Mouse (Mus musculus) testis, adult 2 months (tissue): ENCODE data around the gene Foxf1. TPM values are rescaled to one million over a fixed set of nuclear protein-coding genes. Genes with fewer than 3 reads are reported as not detected.

Source experiments
- H3K27ac ChIP-seq: fragments of 200-500 bp; 2 replicates; pipeline ENCODE4 v1.5.1; 2012; ENCODE audit warnings: low read depth, low read length; ENCODE audit not compliant: control insufficient read depth, insufficient read depth
- H3K27me3 ChIP-seq: fragments of 200-500 bp; 2 replicates; pipeline ENCODE4 v1.6.1; 2012; ENCODE audit warnings: mild to moderate bottlenecking, low read length, moderate library complexity; ENCODE audit not compliant: control insufficient read depth, insufficient read depth
- H3K36me3 ChIP-seq: fragments of 200-500 bp; 2 replicates; pipeline ENCODE4 v1.6.1; 2012; ENCODE audit warnings: mild to moderate bottlenecking, low read length; ENCODE audit not compliant: control insufficient read depth, insufficient read depth
- H3K4me1 ChIP-seq: fragments of 200-500 bp; 2 replicates; pipeline ENCODE4 v1.6.1; 2012; ENCODE audit warnings: low read length; ENCODE audit not compliant: control insufficient read depth, insufficient read depth
- H3K4me3 ChIP-seq: fragments of 200-500 bp; 2 replicates; pipeline ENCODE4 v1.5.1; 2012; ENCODE audit warnings: low read depth, mild to moderate bottlenecking, low read length, moderate library complexity, mixed read lengths; ENCODE audit not compliant: control insufficient read depth
- CTCF ChIP-seq: fragments of 200-500 bp; IDR thresholded peaks from 2 replicates; pipeline ENCODE4 v1.5.1; 2012; ENCODE audit warnings: low read depth, mild to moderate bottlenecking, inconsistent platforms, low read length, moderate library complexity; ENCODE audit not compliant: control insufficient read depth, insufficient read depth, insufficient replicate concordance
- POLR2A ChIP-seq: fragments of 200-500 bp; IDR thresholded peaks from 2 replicates; pipeline ENCODE4 v1.6.1; 2012; ENCODE audit warnings: low read depth, mild to moderate bottlenecking, inconsistent platforms, low read length, moderate library complexity; ENCODE audit not compliant: control insufficient read depth
- polyA plus RNA-seq: library from polyadenylated mRNA; depleted of rRNA; stranded (reverse); fragments of >200 nt; gene quantifications from 2 replicates; pipeline ENCODE4 v1.2.3, GENCODE M21; 2012

Gene Foxf1
- polyA plus RNA-seq, 1 experiment: 0.98 TPM

- TF ChIP-seq POLR2A (no peak), CTCF (no peak)
- Histone ChIP-seq H3K27ac (no peak overlapping the region), H3K27me3 (no peaks in the 10 kb centered on the region; the same call in none of the 2 replicates), H3K4me3 (no peak overlapping the region), H3K36me3 (no peaks in the 10 kb centered on the region), H3K4me1 (peaks cover 7% of the 10 kb centered on the region)
Observed at GRCm38 (mm10) chr8:121127291-121127701, 43.1 kb downstream of the Foxf1 start.

- no peak for TF ChIP-seq POLR2A
- TF ChIP-seq CTCF: no peak
- H3K27me3 ChIP-seq: no peaks in the 10 kb centered on the region; the same call in none of the 2 replicates
- H3K36me3 ChIP-seq: no peaks in the 10 kb centered on the region
- H3K4me3 ChIP-seq: no peak within 1 kb of the TSS; the same call in 1 of the 2 replicates
- no peak within 1 kb of the TSS for H3K27ac ChIP-seq
- peaks cover 7% of the 10 kb centered on the region for H3K4me1 ChIP-seq
Observed at GRCm38 (mm10) chr8:121127756-121128375, 43.7 kb downstream of the Foxf1 start, which contains the start of gene Foxl1. TSS of gene Foxl1 (plus strand) at chr8:121127940.

GRCm38 (mm10) chr8:121128531-121129264, 44.5 kb downstream of the Foxf1 start:
- H3K4me3 ChIP-seq: no peak overlapping the region; the same call in 1 of the 2 replicates
- peaks cover 12% of the 10 kb centered on the region for H3K4me1 ChIP-seq
- H3K36me3 ChIP-seq: no peaks in the 10 kb centered on the region
- TF ChIP-seq POLR2A (no peak), CTCF (no peak)
- H3K27me3 ChIP-seq: no peaks in the 10 kb centered on the region; the same call in none of the 2 replicates
- H3K27ac ChIP-seq: no peak overlapping the region

GRCm38 (mm10) chr8:121129265-121129940, 45.2 kb downstream of the Foxf1 start:
- TF ChIP-seq POLR2A: no peak
- TF ChIP-seq CTCF: no peak
- Histone ChIP-seq H3K27ac (no peak overlapping the region), H3K36me3 (no peaks in the 10 kb centered on the region), H3K27me3 (no peaks in the 10 kb centered on the region; the same call in none of the 2 replicates), H3K4me1 (peaks cover 12% of the 10 kb centered on the region), H3K4me3 (no peak overlapping the region)

GRCm38 (mm10) chr8:121130522-121130921, 46.3 kb downstream of the Foxf1 start:
- TF ChIP-seq POLR2A (no peak), CTCF (peak; percentile 25; the same call in 1 of the 2 replicates)
- Histone ChIP-seq H3K36me3 (no peaks in the 10 kb centered on the region), H3K4me1 (peaks cover 7% of the 10 kb centered on the region), H3K27ac (no peak overlapping the region), H3K4me3 (no peak overlapping the region), H3K27me3 (no peaks in the 10 kb centered on the region; the same call in none of the 2 replicates)

GRCm38 (mm10) chr8:121132961-121133513, 48.9 kb downstream of the Foxf1 start:
- Histone ChIP-seq H3K4me3 (no peak overlapping the region), H3K36me3 (no peaks in the 10 kb centered on the region), H3K27ac (no peak overlapping the region), H3K27me3 (no peaks in the 10 kb centered on the region; the same call in 1 of the 2 replicates), H3K4me1 (peaks cover 7% of the 10 kb centered on the region)
- TF ChIP-seq CTCF (no peak), POLR2A (no peak)

- Histone ChIP-seq H3K36me3 (no peaks in the 10 kb centered on the region), H3K4me3 (no peak overlapping the region), H3K27me3 (no peaks in the 10 kb centered on the region), H3K4me1 (peaks cover 4% of the 10 kb centered on the region), H3K27ac (no peak overlapping the region)
- TF ChIP-seq CTCF: no peak
- TF ChIP-seq POLR2A: no peak
Observed at GRCm38 (mm10) chr8:121134102-121134501, 49.9 kb downstream of the Foxf1 start.
